Mouse (Mus musculus) lung, embryonic 14.5 days (tissue): Measurements from ENCODE around the gene Onecut3. TPM values are rescaled to one million over a fixed set of nuclear protein-coding genes. Genes with fewer than 3 reads are reported as not detected.

Experiments
- ATAC-seq: fragments of 200-750 bp; cut with Nextera tagmentation; 2 replicates; pipeline ENCODE4 v1.8.0; 2017; ENCODE audit warnings: mild to moderate bottlenecking, moderate TSS enrichment, moderate library complexity; ENCODE audit not compliant: insufficient read depth
- DNase-seq: peaks from one replicate; pipeline ENCODE4 v3.0.0-alpha.2; 2015
- H3K27ac ChIP-seq: fragments of 300-500 bp; sonication (generic); 2 replicates; pipeline ENCODE4 v1.5.1; 2014; ENCODE audit warnings: low read depth, mild to moderate bottlenecking, moderate library complexity
- H3K27me3 ChIP-seq: fragments of 300-500 bp; sonication (generic); 2 replicates; pipeline ENCODE4 v1.6.1; 2014; ENCODE audit warnings: low read length, control low read depth; ENCODE audit not compliant: insufficient read depth
- H3K36me3 ChIP-seq: fragments of 300-500 bp; sonication (generic); 2 replicates; pipeline ENCODE4 v1.6.1; 2014; ENCODE audit warnings: control low read depth; ENCODE audit not compliant: insufficient read depth
- H3K4me1 ChIP-seq: fragments of 300-500 bp; sonication (generic); 2 replicates; pipeline ENCODE4 v1.6.1; 2014; ENCODE audit warnings: antibody characterized with exemption, control low read depth; ENCODE audit not compliant: insufficient read depth
- H3K4me2 ChIP-seq: fragments of 300-500 bp; sonication (generic); 2 replicates; pipeline ENCODE4 v1.6.1; 2014; ENCODE audit warnings: mild to moderate bottlenecking
- H3K4me3 ChIP-seq: fragments of 300-500 bp; sonication (generic); 2 replicates; pipeline ENCODE4 v1.5.1; 2014; ENCODE audit warnings: low read depth, low read length
- H3K9ac ChIP-seq: fragments of 300-500 bp; sonication (generic); 2 replicates; pipeline ENCODE4 v1.6.1; 2014
- H3K9me3 ChIP-seq: fragments of 300-500 bp; sonication (generic); 2 replicates; pipeline ENCODE4 v1.6.1; 2016; ENCODE audit warnings: low read depth, low read length, control low read depth
- CTCF ChIP-seq: IDR thresholded peaks from 2 replicates; pipeline ENCODE4 v1.5.1; 2016; ENCODE audit warnings: antibody characterized with exemption, low read depth
- WGBS: fragments of 180-500 bp; shearing (Covaris S2); extraction: QIAGEN DNeasy Blood & Tissue Kit; methylation state at CpG from one replicate; pipeline ENCODE4 v1.1.7; 2014; 5-methylcytosine and 5-hydroxymethylcytosine counted together
- polyA plus RNA-seq: library from polyadenylated mRNA; unstranded; fragments of >200 nt; fragmentation: Nextera tagmentation; extraction: Ambion mirVana; gene quantifications from 2 replicates; pipeline ENCODE4 v1.2.1, GENCODE M21; 2014

Onecut3 gene
- polyA plus RNA-seq, 1 experiment from 2014 or later, result not detected

- Histone ChIP-seq H3K9ac (peak within 1 kb of the TSS; percentile 97), H3K4me2 (peak within 1 kb of the TSS; percentile 96), H3K4me3 (peak within 1 kb of the TSS; percentile 99), H3K9me3 (no peaks in the 10 kb centered on the region), H3K27ac (peak within 1 kb of the TSS; percentile 94), H3K4me1 (peaks cover 10% of the 10 kb centered on the region), H3K27me3 (no peaks in the 10 kb centered on the region), H3K36me3 (peaks cover 5% of the 10 kb centered on the region; the same call in 1 of the 2 replicates)
- peak; percentile 88 for ATAC-seq
- WGBS, result under 1% methylated on average over 72 of the region's 72 CpGs
- peak; percentile 84 for TF ChIP-seq CTCF
- DNase-seq, result peak; percentile 98
Observed at GRCm38 (mm10) chr10:80561116-80561944, 66.7 kb downstream of the Onecut3 start, which contains the start of gene Rexo1. Gene Rexo1 (minus strand): TSS chr10:80561560.

GRCm38 (mm10) chr10:80566375-80567092, 71.9 kb downstream of the Onecut3 start:
- no peak overlapping the region for H3K4me3 ChIP-seq

More at GRCm38 (mm10) chr10:80566375-80567092, 71.9 kb downstream of the Onecut3 start:
- WGBS, result 25% methylated on average over 17 of the region's 17 CpGs
- no peaks in the 10 kb centered on the region for H3K9me3 ChIP-seq
- TF ChIP-seq CTCF, result peak; percentile 96
- H3K27ac ChIP-seq, result no peak overlapping the region
- peaks cover 16% of the 10 kb centered on the region for H3K36me3 ChIP-seq
- no peaks in the 10 kb centered on the region for H3K27me3 ChIP-seq
- DNase-seq (peak; percentile 90), ATAC-seq (peak; percentile 19; the same call in 1 of the 2 replicates)
- peaks cover 22% of the 10 kb centered on the region for H3K4me1 ChIP-seq
- no peak overlapping the region for H3K4me2 ChIP-seq
- H3K9ac ChIP-seq, result no peak overlapping the region

Other genes with a start within 250 kb of the Onecut3 start
- gene Ndufs7, start 245.7 kb upstream of the Onecut3 start, polyA plus RNA-seq, result 318 and 319 TPM in 2 replicates
- 26.8 and 29.4 TPM in 2 replicates for gene Gamt, start 233.8 kb upstream of the Onecut3 start, polyA plus RNA-seq
- gene Dazap1, start 233.3 kb upstream of the Onecut3 start, polyA plus RNA-seq, result 44.9 and 49.3 TPM in 2 replicates
- 1,192 and 1,202 TPM in 2 replicates for gene Rps15, start 202.4 kb upstream of the Onecut3 start, polyA plus RNA-seq
- gene Apc2, start 198.9 kb upstream of the Onecut3 start, polyA plus RNA-seq, result 0.62 and 0.96 TPM in 2 replicates
- 41.7 and 41.8 TPM in 2 replicates for gene 2310011J03Rik, start 174.3 kb upstream of the Onecut3 start, polyA plus RNA-seq
- gene Pcsk4, start 165.3 kb upstream of the Onecut3 start, polyA plus RNA-seq, result 3.8 and 4.2 TPM in 2 replicates
- 10.5 and 12.2 TPM in 2 replicates for gene Reep6, start 164.9 kb upstream of the Onecut3 start, polyA plus RNA-seq
- 0.68 and 1.2 TPM in 2 replicates for gene Adamtsl5, start 146.4 kb upstream of the Onecut3 start, polyA plus RNA-seq
- gene Plk5, start 138.4 kb upstream of the Onecut3 start, polyA plus RNA-seq, result 0.61 and 0.77 TPM in 2 replicates
- gene Mex3d, start 107.2 kb upstream of the Onecut3 start, polyA plus RNA-seq, result 7.4 and 8.6 TPM in 2 replicates
- gene Mbd3, start 95.3 kb upstream of the Onecut3 start, polyA plus RNA-seq, result 224 and 268 TPM in 2 replicates
- 663 and 669 TPM in 2 replicates for gene Uqcr11, start 88.0 kb upstream of the Onecut3 start, polyA plus RNA-seq
- gene Tcf3, start 61.2 kb upstream of the Onecut3 start, polyA plus RNA-seq, result 148 and 175 TPM in 2 replicates
- gene Atp8b3, start 44.3 kb downstream of the Onecut3 start, polyA plus RNA-seq, result 0.09 and 0.14 TPM in 2 replicates
- gene Rexo1, start 66.7 kb downstream of the Onecut3 start, polyA plus RNA-seq, result 27.8 and 34.5 TPM in 2 replicates
- gene Klf16, start 82.5 kb downstream of the Onecut3 start, polyA plus RNA-seq, result 9.5 and 11.8 TPM in 2 replicates
- 151 and 153 TPM in 2 replicates for gene Abhd17a, start 95.5 kb downstream of the Onecut3 start, polyA plus RNA-seq
- gene Scamp4, start 108.0 kb downstream of the Onecut3 start, polyA plus RNA-seq, result 90.5 and 92.8 TPM in 2 replicates
- 8.7 and 10.1 TPM in 2 replicates for gene Adat3, start 108.0 kb downstream of the Onecut3 start, polyA plus RNA-seq
- gene Gm49322, start 111.2 kb downstream of the Onecut3 start, polyA plus RNA-seq, result 2.4 and 3.1 TPM in 2 replicates
- gene Csnk1g2, start 128.0 kb downstream of the Onecut3 start, polyA plus RNA-seq, result 105 and 124 TPM in 2 replicates
- gene Btbd2, start 162.2 kb downstream of the Onecut3 start, polyA plus RNA-seq, result 82.5 and 101 TPM in 2 replicates
- 102 and 110 TPM in 2 replicates for gene Mknk2, start 183.3 kb downstream of the Onecut3 start, polyA plus RNA-seq
- 35.1 and 40.3 TPM in 2 replicates for gene Mob3a, start 207.1 kb downstream of the Onecut3 start, polyA plus RNA-seq
- 6.7 and 7.3 TPM in 2 replicates for gene Izumo4, start 207.3 kb downstream of the Onecut3 start, polyA plus RNA-seq
- 62.0 and 69.6 TPM in 2 replicates for gene Ap3d1, start 247.4 kb downstream of the Onecut3 start, polyA plus RNA-seq